Mouse (Mus musculus): ENCODE measurements around the gene Mcm6.

GRCm38 (mm10) chr1:128314665-128315064 lies 44.8 kb downstream of the Mcm6 start:
- TF ChIP-seq CTCF (IDR thresholded peaks at IDR 0.05; ENCODE audit: low read depth, low read length) (no peak), POLR2A (IDR thresholded peaks at IDR 0.05; ENCODE audit: insufficient read depth, low read length) (no peak), EP300 (IDR thresholded peaks at IDR 0.05; ENCODE audit: insufficient read depth, low read depth, low read length) (no peak)

Measured in ES-Bruce4 (cell line).